Mouse (Mus musculus): ENCODE measurements around the gene Snrpa.

- TF ChIP-seq TAL1 (IDR thresholded peaks at IDR 0.05; ENCODE audit: low read length) (no peak), GATA1 (IDR thresholded peaks at IDR 0.05; ENCODE audit: low read length) (no peak)
These were observed 6.7 kb downstream of the Snrpa start for GRCm38 (mm10) chr7:27189271-27189931.
